Mouse (Mus musculus): ENCODE measurements around the gene Kdm3a.

- TF ChIP-seq POLR2A (IDR thresholded peaks at IDR 0.05; ENCODE audit: control insufficient read depth, low read depth, low read length) = no peak
- TF ChIP-seq CTCF (IDR thresholded peaks at IDR 0.05; ENCODE audit: control insufficient read depth, insufficient read depth, insufficient replicate concordance, low read depth, low read length) = no peak
Measured at GRCm38 (mm10) chr6:71568616-71569015, 64.2 kb downstream of the Kdm3a start.

Data from testis, adult 2 months (tissue).